Mouse (Mus musculus): ENCODE results near the gene Aif1. TPM values are rescaled to one million over a fixed set of nuclear protein-coding genes. Genes with fewer than 3 reads are reported as not detected.

The Aif1 gene
- total and polyA plus RNA-seq, 3 experiments: 0.42 to 0.45 TPM; not detected in 1

- no peak for TF ChIP-seq ZNF384 (IDR thresholded peaks at IDR 0.05; ENCODE audit: low read depth, low read length)
- no peak for TF ChIP-seq EP300 (IDR thresholded peaks at IDR 0.05; ENCODE audit: low read depth in 1 of 2, low read length in 2 of 2)
- TF ChIP-seq CTCF (IDR thresholded peaks at IDR 0.05 in 2 of 3, conservative IDR thresholded peaks at IDR 0.05 in 1 of 3; ENCODE audit: control insufficient read depth in 1 of 3, insufficient read depth in 1 of 3, low read depth in 2 of 3, low read length in 3 of 3, poor library complexity in 1 of 3, severe bottlenecking in 1 of 3): no peak
- no peak for TF ChIP-seq POLR2AphosphoS2 (IDR thresholded peaks at IDR 0.05; ENCODE audit: low read length)
- no peak for TF ChIP-seq KAT2A (conservative IDR thresholded peaks at IDR 0.05; ENCODE audit: low read depth, low read length)
- no peak for TF ChIP-seq TBP (IDR thresholded peaks at IDR 0.05; ENCODE audit: low read depth, low read length)
- no peak for TF ChIP-seq MAFK (IDR thresholded peaks at IDR 0.05; ENCODE audit: borderline replicate concordance, low read depth, low read length)
- no peak for TF ChIP-seq NELFE (IDR thresholded peaks at IDR 0.05; ENCODE audit: low read depth, low read length)
- TF ChIP-seq TCF12 (IDR thresholded peaks at IDR 0.05; ENCODE audit: low read depth, low read length): no peak
- no peak for TF ChIP-seq GATA1 (IDR thresholded peaks at IDR 0.05; ENCODE audit: low read depth, low read length)
- TF ChIP-seq HCFC1 (IDR thresholded peaks at IDR 0.05; ENCODE audit: low read depth, low read length): no peak
- no peak for TF ChIP-seq ZC3H11A (IDR thresholded peaks at IDR 0.05; ENCODE audit: low read depth, low read length)
- TF ChIP-seq UBTF (IDR thresholded peaks at IDR 0.05; ENCODE audit: borderline replicate concordance, insufficient read depth, low read depth, low read length): no peak
- Histone ChIP-seq H3K27ac (ENCODE audit: control insufficient read depth, low read depth, low read length) (no peak overlapping the region), H3K4me1 (ENCODE audit: control insufficient read depth in 1 of 2, insufficient read depth in 2 of 2, low read length in 2 of 2) (peaks cover 8 to 18% of the 10 kb centered on the region in 2 experiments; a peak in 3 of 4 replicates), H3K9ac (ENCODE audit: control insufficient read depth, low read depth, low read length, poor library complexity, severe bottlenecking) (no peak overlapping the region), H3K4me3 (ENCODE audit: control insufficient read depth in 1 of 2, insufficient read depth in 1 of 2, low read depth in 2 of 2, low read length in 2 of 2) (no peak overlapping the region), H3K79me2 (ENCODE audit: control insufficient read depth, insufficient read depth, low read length, poor library complexity) (peaks cover 5% of the 10 kb centered on the region; the same call in 1 of the 2 replicates), H3K27me3 (ENCODE audit: control insufficient read depth in 1 of 2, insufficient read depth in 2 of 2, low read length in 2 of 2) (no peaks in the 10 kb centered on the region), H3K9me3 (replicated peaks; ENCODE audit: insufficient read depth, low read length) (no peaks in the 10 kb centered on the region), H3K36me3 (ENCODE audit: control insufficient read depth in 1 of 2, insufficient read depth in 2 of 2, low read length in 2 of 2) (peaks cover 0 to 10% of the 10 kb centered on the region in 2 experiments; a peak in 2 of 4 replicates)
- no peak for DNase-seq (ENCODE audit: low read depth, low spot score)
Measured at GRCm38 (mm10) chr17:35198946-35199345, 23.1 kb upstream of the Aif1 start.

GRCm38 (mm10) chr17:35198029-35198428 is 22.2 kb upstream of the Aif1 start:
- Histone ChIP-seq H3K79me2 (ENCODE audit: control insufficient read depth, insufficient read depth, low read length, poor library complexity) (peaks cover 5% of the 10 kb centered on the region; the same call in 1 of the 2 replicates), H3K27me3 (ENCODE audit: control insufficient read depth in 1 of 2, insufficient read depth in 2 of 2, low read length in 2 of 2) (no peaks in the 10 kb centered on the region), H3K9me3 (replicated peaks; ENCODE audit: insufficient read depth, low read length) (no peaks in the 10 kb centered on the region), H3K4me3 (ENCODE audit: control insufficient read depth in 1 of 2, insufficient read depth in 1 of 2, low read depth in 2 of 2, low read length in 2 of 2) (no peak overlapping the region), H3K4me1 (ENCODE audit: control insufficient read depth in 1 of 2, insufficient read depth in 2 of 2, low read length in 2 of 2) (peaks cover 10 to 25% of the 10 kb centered on the region in 2 experiments), H3K27ac (ENCODE audit: control insufficient read depth, low read depth, low read length) (no peak overlapping the region), H3K9ac (ENCODE audit: control insufficient read depth, low read depth, low read length, poor library complexity, severe bottlenecking) (no peak overlapping the region), H3K36me3 (ENCODE audit: control insufficient read depth in 1 of 2, insufficient read depth in 2 of 2, low read length in 2 of 2) (peaks cover 0 to 14% of the 10 kb centered on the region in 2 experiments; a peak in 2 of 4 replicates)
- TF ChIP-seq TAL1 (IDR thresholded peaks at IDR 0.05; ENCODE audit: low read length) (no peak), HCFC1 (IDR thresholded peaks at IDR 0.05; ENCODE audit: low read depth, low read length) (no peak), USF2 (IDR thresholded peaks at IDR 0.05; ENCODE audit: borderline replicate concordance in 1 of 2, insufficient read depth in 1 of 2, low read depth in 1 of 2, low read length in 2 of 2) (no peak), CHD2 (IDR thresholded peaks at IDR 0.05; ENCODE audit: low read length) (no peak), USF1 (IDR thresholded peaks at IDR 0.05; ENCODE audit: low read depth, low read length) (no peak), GABPA (IDR thresholded peaks at IDR 0.05; ENCODE audit: low read depth, low read length) (no peak), ELF1 (IDR thresholded peaks at IDR 0.05; ENCODE audit: low read depth, low read length) (no peak), ZC3H11A (IDR thresholded peaks at IDR 0.05; ENCODE audit: low read depth, low read length) (no peak), ETS1 (IDR thresholded peaks at IDR 0.05; ENCODE audit: low read depth, low read length) (no peak), SMC3 (IDR thresholded peaks at IDR 0.05; ENCODE audit: low read depth, low read length) (no peak), ZMIZ1 (IDR thresholded peaks at IDR 0.05; ENCODE audit: low read depth, low read length) (no peak), MEF2A (IDR thresholded peaks at IDR 0.05; ENCODE audit: extremely low read depth, insufficient replicate concordance, low read depth, low read length, poor library complexity, severe bottlenecking) (no peak), NELFE (IDR thresholded peaks at IDR 0.05; ENCODE audit: low read depth, low read length) (no peak), MYC (IDR thresholded peaks at IDR 0.05; ENCODE audit: low read depth, low read length) (no peak), POLR2AphosphoS2 (IDR thresholded peaks at IDR 0.05; ENCODE audit: low read length) (no peak)
- DNase-seq (ENCODE audit: low read depth, low spot score): no peak
